Mouse (Mus musculus) gastrocnemius, postnatal 14 days (tissue): ENCODE results near the gene Traf3. TPM values are rescaled to one million over a fixed set of nuclear protein-coding genes. Genes with fewer than 3 reads are reported as not detected.

Experiments used
- DNase-seq: peaks from one replicate; pipeline ENCODE4 v3.0.0; 2021; ENCODE audit warnings: mixed read lengths
- intact Hi-C: fragments of 180-260 bp; cut with DNase I; formaldehyde crosslinking; loops from one replicate; pipeline ENCODE4 v1.15.1; 2025; ENCODE audit warnings: low total_unique reads
- total RNA-seq, 2 experiments: library from RNA; stranded (reverse); gene quantifications; 2 replicates each; pipeline ENCODE4 v1.2.3; 2021

The Traf3 gene
- total RNA-seq, 2 experiments from 2014 or later: 10.5 to 18.7 TPM

GRCm38 (mm10) chr12:111190891-111191290 lies 24.7 kb downstream of the Traf3 start:
- intact Hi-C loops: no loop called here
- no peak for DNase-seq

- no peak for DNase-seq
- intact Hi-C loops: no loop called here
Measured at GRCm38 (mm10) chr12:111192777-111193176, 26.6 kb downstream of the Traf3 start.

GRCm38 (mm10) chr12:111193331-111193730 lies 27.2 kb downstream of the Traf3 start:
- intact Hi-C loops: no loop called here
- no peak for DNase-seq

GRCm38 (mm10) chr12:111196548-111196947 lies 30.4 kb downstream of the Traf3 start:
- DNase-seq: no peak
- intact Hi-C loops: no loop called here

- intact Hi-C loops: no loop called here
- no peak for DNase-seq
Measured at GRCm38 (mm10) chr12:111203076-111203475, 36.9 kb downstream of the Traf3 start.

GRCm38 (mm10) chr12:111203945-111204344 lies 37.8 kb downstream of the Traf3 start:
- DNase-seq: no peak
- intact Hi-C loops: no loop called here

GRCm38 (mm10) chr12:111207641-111208040 lies 41.5 kb downstream of the Traf3 start:
- no peak for DNase-seq
- intact Hi-C loops: no loop called here

- intact Hi-C loops: no loop called here
- DNase-seq: no peak
Measured at GRCm38 (mm10) chr12:111211729-111212128, 45.6 kb downstream of the Traf3 start.

- no peak for DNase-seq
Measured at GRCm38 (mm10) chr12:111218867-111219266, 52.7 kb downstream of the Traf3 start.

GRCm38 (mm10) chr12:111225197-111225780 lies 59.1 kb downstream of the Traf3 start:
- intact Hi-C loops: no loop called here
- DNase-seq: no peak

More at GRCm38 (mm10) chr12:111218867-111219266, 52.7 kb downstream of the Traf3 start:
- intact Hi-C loops: no loop called here

- intact Hi-C loops: no loop called here
- no peak for DNase-seq
Measured at GRCm38 (mm10) chr12:111227410-111227809, 61.2 kb downstream of the Traf3 start.

- intact Hi-C loops: no loop called here
- no peak for DNase-seq
Measured at GRCm38 (mm10) chr12:111228488-111228887, 62.3 kb downstream of the Traf3 start.

- intact Hi-C loops: no loop called here
Measured at GRCm38 (mm10) chr12:111230793-111231192, 64.6 kb downstream of the Traf3 start.

GRCm38 (mm10) chr12:111233798-111234197 lies 67.6 kb downstream of the Traf3 start:
- intact Hi-C loops: no loop called here
- no peak for DNase-seq

More at GRCm38 (mm10) chr12:111230793-111231192, 64.6 kb downstream of the Traf3 start:
- DNase-seq: no peak

- DNase-seq: no peak
- intact Hi-C loops: no loop called here
Measured at GRCm38 (mm10) chr12:111234383-111234782, 68.2 kb downstream of the Traf3 start.

- intact Hi-C loops: no loop called here
- DNase-seq: no peak
Measured at GRCm38 (mm10) chr12:111235631-111236030, 69.5 kb downstream of the Traf3 start.

GRCm38 (mm10) chr12:111237611-111238188 lies 71.5 kb downstream of the Traf3 start:
- no peak for DNase-seq

GRCm38 (mm10) chr12:111238345-111238744 lies 72.2 kb downstream of the Traf3 start:
- no peak for DNase-seq
- intact Hi-C loops: no loop called here

More at GRCm38 (mm10) chr12:111237611-111238188, 71.5 kb downstream of the Traf3 start:
- intact Hi-C loops: no loop called here

- no peak for DNase-seq
- intact Hi-C loops: no loop called here
Measured at GRCm38 (mm10) chr12:111238778-111239177, 72.6 kb downstream of the Traf3 start.

- intact Hi-C loops: loop anchor here (10.0 kb wide), 1 partner anchor 145 kb away; no protein-coding TSS in a partner anchor
- DNase-seq: no peak
Measured at GRCm38 (mm10) chr12:111239930-111240329, 73.8 kb downstream of the Traf3 start.

- no peak for DNase-seq
- intact Hi-C loops: loop anchor here (10.0 kb wide), 1 partner anchor 147 kb away; no protein-coding TSS in a partner anchor
Measured at GRCm38 (mm10) chr12:111241916-111242315, 75.7 kb downstream of the Traf3 start.
